Mouse (Mus musculus) ES-Bruce4 (cell line): Measurements from ENCODE around the gene Cblb.

ENCODE experiments used
- CTCF ChIP-seq: IDR thresholded peaks from one replicate; pipeline ENCODE4 v1.8.1; 2011; ENCODE audit warnings: low read depth, low read length
- EP300 ChIP-seq: IDR thresholded peaks from 2 replicates; pipeline ENCODE4 v1.6.1; 2011; ENCODE audit warnings: low read depth, low read length; ENCODE audit not compliant: insufficient read depth
- POLR2A ChIP-seq: IDR thresholded peaks from one replicate; pipeline ENCODE4 v1.8.1; 2011; ENCODE audit warnings: low read length; ENCODE audit not compliant: insufficient read depth

- TF ChIP-seq EP300, result no peak
- TF ChIP-seq CTCF, result no peak
- no peak for TF ChIP-seq POLR2A
These were observed 69.4 kb downstream of the Cblb start for GRCm38 (mm10) chr16:52100466-52100865.
